Mouse (Mus musculus) liver, embryonic 14.5 days (tissue): Measurements from ENCODE around the gene Cntf. TPM values are rescaled to one million over a fixed set of nuclear protein-coding genes. Genes with fewer than 3 reads are reported as not detected.

Experiments used
- ATAC-seq: fragments of 200-750 bp; cut with Nextera tagmentation; 2 replicates; pipeline ENCODE4 v1.8.0; 2017; ENCODE audit warnings: moderate number of reproducible peaks, mild to moderate bottlenecking, moderate library complexity; ENCODE audit not compliant: insufficient read depth
- DNase-seq, 3 experiments: peaks; one replicate each; pipeline ENCODE4 v3.0.0-alpha.2; 2012 to 2013; ENCODE audit warnings: low read depth in 3 of 3, low spot score in 3 of 3
- H3K27ac ChIP-seq: fragments of 300-500 bp; sonication (generic); 2 replicates; pipeline ENCODE4 v1.5.1; 2014; ENCODE audit warnings: moderate library complexity, mild to moderate bottlenecking, control low read depth, inconsistent platforms
- H3K27me3 ChIP-seq: fragments of 300-500 bp; sonication (generic); 2 replicates; pipeline ENCODE4 v1.6.1; 2014; ENCODE audit warnings: mild to moderate bottlenecking, low read length, moderate library complexity; ENCODE audit not compliant: control insufficient read depth, insufficient read depth
- H3K36me3 ChIP-seq: fragments of 300-500 bp; sonication (generic); replicated peaks from 2 replicates; pipeline ENCODE4 v1.6.1; 2014; ENCODE audit warnings: low read depth; ENCODE audit not compliant: control insufficient read depth, insufficient read depth
- H3K4me1 ChIP-seq, 2 experiments: fragments of 200-500 bp in 1 of 2; fragments of 300-500 bp in 1 of 2; sonication (generic) in 1 of 2; replicated peaks; 2 replicates each; pipeline ENCODE4 v1.6.1; 2012 to 2014; ENCODE audit warnings: antibody characterized with exemption in 1 of 2, inconsistent platforms in 1 of 2, low read length in 1 of 2; ENCODE audit not compliant: control insufficient read depth in 2 of 2, insufficient read depth in 2 of 2
- H3K4me2 ChIP-seq: fragments of 300-500 bp; sonication (generic); 2 replicates; pipeline ENCODE4 v1.6.1; 2014; ENCODE audit warnings: low read depth, mild to moderate bottlenecking, control low read depth, moderate library complexity
- H3K4me3 ChIP-seq, 2 experiments: fragments of 200-500 bp in 1 of 2; fragments of 300-500 bp in 1 of 2; sonication (generic) in 1 of 2; 2 replicates each; pipeline ENCODE4 v1.5.1; 2012 to 2014; ENCODE audit warnings: low read depth in 2 of 2, low read length in 2 of 2, mild to moderate bottlenecking in 2 of 2, control low read depth in 1 of 2, inconsistent platforms in 1 of 2, moderate library complexity in 1 of 2; ENCODE audit not compliant: insufficient read depth in 1 of 2
- H3K9ac ChIP-seq: fragments of 300-500 bp; sonication (generic); replicated peaks from 2 replicates; pipeline ENCODE4 v1.6.1; 2014; ENCODE audit warnings: mild to moderate bottlenecking, control low read depth, moderate library complexity
- H3K9me3 ChIP-seq: fragments of 300-500 bp; sonication (generic); 2 replicates; pipeline ENCODE4 v1.6.1; 2016; ENCODE audit warnings: low read length, mixed read lengths; ENCODE audit not compliant: control insufficient read depth
- CTCF ChIP-seq: IDR thresholded peaks from 2 replicates; pipeline ENCODE4 v1.5.1; 2016; ENCODE audit warnings: antibody characterized with exemption, low read depth, control low read depth
- EP300 ChIP-seq: IDR thresholded peaks from 2 replicates; pipeline ENCODE4 v1.6.1; 2016; ENCODE audit warnings: antibody characterized with exemption, low read depth
- WGBS: fragments of 180-500 bp; shearing (Covaris S2); extraction: QIAGEN DNeasy Blood & Tissue Kit; methylation state at CpG from one replicate; pipeline ENCODE4 v1.1.7; 2014; ENCODE audit not compliant: insufficient replicate concordance; 5-methylcytosine and 5-hydroxymethylcytosine counted together
- polyA plus RNA-seq, 2 experiments: library from polyadenylated mRNA; depleted of rRNA in 1 of 2; stranded (reverse) in 1 of 2; unstranded in 1 of 2; fragments of >200 nt; fragmentation: Nextera tagmentation in 1 of 2; extraction: Ambion mirVana in 1 of 2; gene quantifications; 2 replicates each; pipeline versions ENCODE4 v1.2.1 to v1.2.3; 2012 to 2014

The Cntf gene
- polyA plus RNA-seq, 2 experiments: 0.72 to 1.8 TPM

- DNase-seq (no peak), ATAC-seq (no peak)
- H3K27me3 ChIP-seq: no peaks in the 10 kb centered on the region
- no peak overlapping the region for H3K27ac ChIP-seq
- TF ChIP-seq CTCF: no peak
- no peak for TF ChIP-seq EP300
- WGBS: 29% methylated on average over 4 of the region's 4 CpGs
- H3K4me3 ChIP-seq: no peak overlapping the region
- H3K4me2 ChIP-seq: no peak overlapping the region
- no peaks in the 10 kb centered on the region for H3K9me3 ChIP-seq
- no peak overlapping the region for H3K9ac ChIP-seq
- H3K4me1 ChIP-seq: peaks cover 0 to 2% of the 10 kb centered on the region in 2 experiments; a peak in 1 of 4 replicates
- H3K36me3 ChIP-seq: no peaks in the 10 kb centered on the region
Measured at GRCm38 (mm10) chr19:12798404-12798803, 33.0 kb upstream of the Cntf start.

GRCm38 (mm10) chr19:12797071-12797470, 31.6 kb upstream of the Cntf start:
- DNase-seq (peak in 2 of 3 experiments; percentile 24 to 45), ATAC-seq (no peak)
- Histone ChIP-seq H3K4me3 (peak overlapping the region; percentile 82 to 89), H3K9ac (peak overlapping the region; percentile 79), H3K4me1 (peaks cover 2 to 4% of the 10 kb centered on the region in 2 experiments; a peak in 3 of 4 replicates), H3K4me2 (peak overlapping the region; percentile 92), H3K36me3 (no peaks in the 10 kb centered on the region), H3K9me3 (no peaks in the 10 kb centered on the region), H3K27ac (peak overlapping the region; percentile 96), H3K27me3 (no peaks in the 10 kb centered on the region)
- WGBS: 2% methylated on average over 7 of the region's 7 CpGs
- TF ChIP-seq EP300: no peak
- TF ChIP-seq CTCF: peak; percentile 31; the same call in 1 of the 2 replicates

- TF ChIP-seq EP300: no peak
- no peak for TF ChIP-seq CTCF
- H3K9me3 ChIP-seq: no peaks in the 10 kb centered on the region
- peak overlapping the region; percentile 92 for H3K4me2 ChIP-seq
- ATAC-seq: peak; percentile 54
- H3K9ac ChIP-seq: peak overlapping the region; percentile 79
- H3K27me3 ChIP-seq: no peaks in the 10 kb centered on the region
- peak overlapping the region; percentile 82 to 89 for H3K4me3 ChIP-seq
- under 1% methylated on average over 29 of the region's 29 CpGs for WGBS
- peak; percentile 63 to 74 (median 71) for DNase-seq
- no peaks in the 10 kb centered on the region for H3K36me3 ChIP-seq
- H3K4me1 ChIP-seq: peaks cover 2 to 4% of the 10 kb centered on the region in 2 experiments
- H3K27ac ChIP-seq: peak overlapping the region; percentile 96
Measured at GRCm38 (mm10) chr19:12796328-12796931, 31.0 kb upstream of the Cntf start.

- Histone ChIP-seq H3K9ac (peak within 1 kb of the TSS; percentile 84), H3K4me2 (peak within 1 kb of the TSS; percentile 92), H3K9me3 (no peaks in the 10 kb centered on the region), H3K4me3 (peak within 1 kb of the TSS; percentile 82 to 93), H3K27me3 (no peaks in the 10 kb centered on the region), H3K4me1 (peaks cover 3 to 4% of the 10 kb centered on the region in 2 experiments), H3K27ac (peak within 1 kb of the TSS; percentile 96), H3K36me3 (no peaks in the 10 kb centered on the region)
- DNase-seq (peak; percentile 91 to 95 (median 94)), ATAC-seq (peak; percentile 87)
- TF ChIP-seq CTCF: no peak
- peak; percentile 72 for TF ChIP-seq EP300
- WGBS: under 1% methylated on average over 71 of the region's 76 CpGs
Measured at GRCm38 (mm10) chr19:12795511-12796327, 30.3 kb upstream of the Cntf start, which contains the start of the genes Zfp91 and Lpxn. Zfp91 (minus strand) TSS chr19:12796126. Lpxn (plus strand) TSS chr19:12796193.

GRCm38 (mm10) chr19:12795110-12795509, 29.7 kb upstream of the Cntf start:
- peaks cover 3 to 4% of the 10 kb centered on the region in 2 experiments for H3K4me1 ChIP-seq
- no peaks in the 10 kb centered on the region for H3K9me3 ChIP-seq
- ATAC-seq (peak; percentile 11), DNase-seq (peak in 1 of 3 experiments; percentile 17)
- under 1% methylated on average over 28 of the region's 63 CpGs for WGBS
- H3K4me2 ChIP-seq: peak overlapping the region; percentile 79
- TF ChIP-seq EP300: 0 out of 2 replicates have a peak, but pooled peaks have one; percentile 4
- no peak for TF ChIP-seq CTCF
- peak overlapping the region; percentile 84 for H3K27ac ChIP-seq
- H3K9ac ChIP-seq: peak overlapping the region; percentile 84
- no peaks in the 10 kb centered on the region for H3K36me3 ChIP-seq
- H3K4me3 ChIP-seq: peak overlapping the region; percentile 82 to 93
- no peaks in the 10 kb centered on the region for H3K27me3 ChIP-seq
